8 mouse cellular contexts compared by ENCODE assay signal in genomic region chr3:84654900-84655784, GRCm38 (mm10). TPM values are rescaled to one million over a fixed set of nuclear protein-coding genes. Genes with fewer than 3 reads are reported as not detected.
DNase-seq lines count a peak whose midpoint lies in the region; ATAC-seq and TF ChIP-seq lines count a peak whose summit lies in the region.

No protein-coding gene starts in this region.

- no peak for TF ChIP-seq EP300 in MEL (IDR thresholded peaks at IDR 0.05; ENCODE audit: low read depth in 1 of 2, low read length in 2 of 2)

- no peaks in the 10 kb centered on the region for H3K36me3 ChIP-seq in heart, embryonic 11.5 days (ENCODE audit: control insufficient read depth, insufficient read depth, low read length)
- peaks cover 0 to 13% of the 10 kb centered on the region in 2 experiments; a peak in 2 of 4 replicates for H3K36me3 ChIP-seq in MEL (ENCODE audit: control insufficient read depth in 1 of 2, insufficient read depth in 2 of 2, low read length in 2 of 2)
- H3K36me3 ChIP-seq in hindbrain, embryonic 10.5 days: no peaks in the 10 kb centered on the region
- no peaks in the 10 kb centered on the region for H3K36me3 ChIP-seq in midbrain, embryonic 12.5 days

- H3K79me2 ChIP-seq in MEL (ENCODE audit: control insufficient read depth, insufficient read depth, low read length, poor library complexity): no peaks in the 10 kb centered on the region

- H3K4me1 ChIP-seq in heart, embryonic 11.5 days (ENCODE audit: control insufficient read depth, insufficient read depth, low read length): peaks cover 27% of the 10 kb centered on the region
- peaks cover 5 to 28% of the 10 kb centered on the region in 2 experiments; a peak in 3 of 4 replicates for H3K4me1 ChIP-seq in MEL (ENCODE audit: control insufficient read depth in 1 of 2, insufficient read depth in 2 of 2, low read length in 2 of 2)
- H3K4me1 ChIP-seq in hindbrain, embryonic 10.5 days (replicated peaks): peaks cover 26% of the 10 kb centered on the region
- peaks cover 22% of the 10 kb centered on the region for H3K4me1 ChIP-seq in midbrain, embryonic 12.5 days

- no peaks in the 10 kb centered on the region for H3K27me3 ChIP-seq in heart, embryonic 11.5 days (ENCODE audit: control insufficient read depth, insufficient read depth, low read length)
- H3K27me3 ChIP-seq in MEL (ENCODE audit: control insufficient read depth in 1 of 2, insufficient read depth in 2 of 2, low read length in 2 of 2): no peaks in the 10 kb centered on the region
- peaks cover 4% of the 10 kb centered on the region; the same call in 1 of the 2 replicates for H3K27me3 ChIP-seq in hindbrain, embryonic 10.5 days (ENCODE audit: insufficient read depth, poor library complexity, severe bottlenecking)
- peaks cover 20% of the 10 kb centered on the region for H3K27me3 ChIP-seq in midbrain, embryonic 12.5 days

- TF ChIP-seq POLR2A in MEL (IDR thresholded peaks at IDR 0.05; ENCODE audit: control insufficient read depth in 1 of 2, insufficient read depth in 1 of 2, low read depth in 1 of 2, low read length in 2 of 2, poor library complexity in 1 of 2): no peak

- H3K27ac ChIP-seq in heart, embryonic 11.5 days (ENCODE audit: low read depth, low read length): 0 out of 2 replicates have a peak overlapping the region, but pooled peaks have one; percentile 64
- H3K27ac ChIP-seq in MEL (ENCODE audit: control insufficient read depth, low read depth, low read length): peak overlapping the region; percentile 75; the same call in 1 of the 2 replicates
- no peak overlapping the region for H3K27ac ChIP-seq in hindbrain, embryonic 10.5 days
- no peak overlapping the region for H3K27ac ChIP-seq in midbrain, embryonic 12.5 days (replicated peaks)
- H3K27ac ChIP-seq in layer of hippocampus, adult 2 months: no peak overlapping the region

- H3K9me3 ChIP-seq in heart, embryonic 11.5 days (replicated peaks; ENCODE audit: control insufficient read depth, low read length): no peaks in the 10 kb centered on the region
- no peaks in the 10 kb centered on the region for H3K9me3 ChIP-seq in MEL (replicated peaks; ENCODE audit: insufficient read depth, low read length)
- no peaks in the 10 kb centered on the region for H3K9me3 ChIP-seq in hindbrain, embryonic 10.5 days
- peaks cover 4% of the 10 kb centered on the region; the same call in 1 of the 2 replicates for H3K9me3 ChIP-seq in midbrain, embryonic 12.5 days

- no peak overlapping the region for H3K9ac ChIP-seq in heart, embryonic 11.5 days (ENCODE audit: low read depth, low read length)
- no peak overlapping the region for H3K9ac ChIP-seq in MEL (ENCODE audit: control insufficient read depth, low read depth, low read length, poor library complexity, severe bottlenecking)
- H3K9ac ChIP-seq in midbrain, embryonic 12.5 days (replicated peaks): no peak overlapping the region

- no peak for TF ChIP-seq RAD21 in MEL (IDR thresholded peaks at IDR 0.05; ENCODE audit: low read depth, low read length)

- no peak for TF ChIP-seq CTCF in MEL (IDR thresholded peaks at IDR 0.05 in 2 of 3, conservative IDR thresholded peaks at IDR 0.05 in 1 of 3; ENCODE audit: control insufficient read depth in 1 of 3, insufficient read depth in 1 of 3, low read depth in 2 of 3, low read length in 3 of 3, poor library complexity in 1 of 3, severe bottlenecking in 1 of 3)
- TF ChIP-seq CTCF in layer of hippocampus, adult 2 months (conservative IDR thresholded peaks at IDR 0.05): no peak

- peak overlapping the region; percentile 31; the same call in 1 of the 2 replicates for H3K4me3 ChIP-seq in heart, embryonic 11.5 days (ENCODE audit: low read depth, low read length)
- H3K4me3 ChIP-seq in MEL (ENCODE audit: control insufficient read depth in 1 of 2, insufficient read depth in 1 of 2, low read depth in 2 of 2, low read length in 2 of 2): peak overlapping the region in 1 of 2 experiments; percentile 23; a peak in 1 of 4 replicates
- peak overlapping the region; percentile 29; the same call in 1 of the 2 replicates for H3K4me3 ChIP-seq in hindbrain, embryonic 10.5 days
- 0 out of 2 replicates have a peak overlapping the region, but pooled peaks have one; percentile 18 for H3K4me3 ChIP-seq in midbrain, embryonic 12.5 days
- H3K4me3 ChIP-seq in layer of hippocampus, adult 2 months: no peak overlapping the region

- WGBS in heart, embryonic 11.5 days (ENCODE audit: insufficient replicate concordance): 16% methylated on average over 16 of the region's 16 CpGs
- WGBS in hindbrain, embryonic 10.5 days: 22% methylated on average over 16 of the region's 16 CpGs
- 12% methylated on average over 16 of the region's 16 CpGs for WGBS in midbrain, embryonic 12.5 days

- DNase-seq in heart, postnatal 4 days: no peak
- no peak for DNase-seq in MEL (ENCODE audit: low read depth, low spot score)
- DNase-seq in hindbrain, embryonic 10.5 days (ENCODE audit: low spot score): no peak
- no peak for DNase-seq in layer of hippocampus, adult 2 months (ENCODE audit: low spot score in 2 of 2)
- DNase-seq in frontal cortex, postnatal 36 days (ENCODE audit: low spot score in 2 of 2): no peak
- no peak for DNase-seq in layer of hippocampus, adult 9-10 months (ENCODE audit: low spot score)

- peak overlapping the region; percentile 64 for H3K4me2 ChIP-seq in heart, embryonic 11.5 days
- peak overlapping the region; percentile 42 for H3K4me2 ChIP-seq in midbrain, embryonic 12.5 days (replicated peaks)

- ATAC-seq in heart, embryonic 11.5 days (replicated peaks; ENCODE audit: insufficient number of reproducible peaks, low FRiP score, low TSS enrichment): no peak
- ATAC-seq in midbrain, embryonic 12.5 days (ENCODE audit: low FRiP score, low read depth): no peak

TF ChIP-seq in MEL, 35 proteins besides CTCF, POLR2A, EP300 and RAD21:
- no peak for TF ChIP-seq HCFC1 (IDR thresholded peaks at IDR 0.05; ENCODE audit: low read depth, low read length)
- TF ChIP-seq POLR2AphosphoS5 (IDR thresholded peaks at IDR 0.05; ENCODE audit: borderline replicate concordance, low read depth, low read length): no peak
- no peak for TF ChIP-seq CHD2 (IDR thresholded peaks at IDR 0.05; ENCODE audit: low read length)
- TF ChIP-seq TAL1 (IDR thresholded peaks at IDR 0.05; ENCODE audit: low read length): no peak
- no peak for TF ChIP-seq UBTF (IDR thresholded peaks at IDR 0.05; ENCODE audit: borderline replicate concordance, insufficient read depth, low read depth, low read length)
- TF ChIP-seq NRF1 (IDR thresholded peaks at IDR 0.05; ENCODE audit: insufficient read depth, low read depth, low read length, poor library complexity, severe bottlenecking): no peak
- TF ChIP-seq USF1 (IDR thresholded peaks at IDR 0.05; ENCODE audit: low read depth, low read length): no peak
- no peak for TF ChIP-seq NELFE (IDR thresholded peaks at IDR 0.05; ENCODE audit: low read depth, low read length)
- TF ChIP-seq USF2 (IDR thresholded peaks at IDR 0.05; ENCODE audit: borderline replicate concordance in 1 of 2, insufficient read depth in 1 of 2, low read depth in 1 of 2, low read length in 2 of 2): no peak
- no peak for TF ChIP-seq ZKSCAN1 (IDR thresholded peaks at IDR 0.05; ENCODE audit: low read depth, low read length)
- TF ChIP-seq ETS1 (IDR thresholded peaks at IDR 0.05; ENCODE audit: low read depth, low read length): no peak
- no peak for TF ChIP-seq POLR2AphosphoS2 (IDR thresholded peaks at IDR 0.05; ENCODE audit: low read length)
- TF ChIP-seq SIN3A (IDR thresholded peaks at IDR 0.05; ENCODE audit: low read length): no peak
- no peak for TF ChIP-seq MYC (IDR thresholded peaks at IDR 0.05; ENCODE audit: low read depth, low read length)
- TF ChIP-seq MAX (IDR thresholded peaks at IDR 0.05; ENCODE audit: low read length): no peak
- TF ChIP-seq ZC3H11A (IDR thresholded peaks at IDR 0.05; ENCODE audit: low read depth, low read length): no peak
- TF ChIP-seq TBP (IDR thresholded peaks at IDR 0.05; ENCODE audit: low read depth, low read length): no peak
TF ChIP-seq in MEL: peak in this region for 0.

RNA-seq across cellular contexts. Expression of gene Tmem154, which starts 10.8 kb away (rescaled TPM):
- 0.44 and 0.49 TPM in 2 replicates for polyA plus RNA-seq in heart, embryonic 11.5 days (2014; fragmentation: Nextera tagmentation; extraction: Ambion mirVana)
- 1 to 10 TPM; 3.6 to 4.0 TPM for total RNA-seq in heart, postnatal 4 days (2021)
- 0.03 and 0.12 TPM in 2 replicates for total RNA-seq in MEL (2012; rRNA removed)
- polyA plus RNA-seq in MEL (2012; ENCODE audit: insufficient read depth in 1 of 2, insufficient read length in 2 of 2, low read depth in 1 of 2, low replicate concordance in 2 of 2, missing spikeins in 1 of 2): under 1 TPM in 1 of 2 experiments, not detected in 1; 0.10 TPM
- 0.24 and 0.38 TPM in 2 replicates for polyA plus RNA-seq in hindbrain, embryonic 10.5 days (2016; fragmentation: Nextera tagmentation; extraction: Ambion mirVana)
- 0.26 and 0.40 TPM in 2 replicates for polyA plus RNA-seq in midbrain, embryonic 12.5 days (2016; fragmentation: Nextera tagmentation; extraction: Ambion mirVana)
- under 1 TPM; 0.12 to 0.72 TPM for total RNA-seq in layer of hippocampus, adult 2 months (2021)

Comparison
In these comparisons a context has a peak if more than half of its experiments do, and no peak if none do; other contexts are left out.
1. H3K27ac ChIP-seq: peak in heart, embryonic 11.5 days (single experiment) and MEL (single experiment); none in hindbrain, embryonic 10.5 days (single experiment), midbrain, embryonic 12.5 days (single experiment) and layer of hippocampus, adult 2 months (single experiment).